Mouse (Mus musculus): ENCODE measurements around the gene Paqr7. TPM values are rescaled to one million over a fixed set of nuclear protein-coding genes. Genes with fewer than 3 reads are reported as not detected.
A peak's percentile ranks its signal among the peaks of the same experiment; 100 is the strongest.

The Paqr7 gene
- polyA plus RNA-seq, 1 experiment: 78.7 TPM

DNA sequence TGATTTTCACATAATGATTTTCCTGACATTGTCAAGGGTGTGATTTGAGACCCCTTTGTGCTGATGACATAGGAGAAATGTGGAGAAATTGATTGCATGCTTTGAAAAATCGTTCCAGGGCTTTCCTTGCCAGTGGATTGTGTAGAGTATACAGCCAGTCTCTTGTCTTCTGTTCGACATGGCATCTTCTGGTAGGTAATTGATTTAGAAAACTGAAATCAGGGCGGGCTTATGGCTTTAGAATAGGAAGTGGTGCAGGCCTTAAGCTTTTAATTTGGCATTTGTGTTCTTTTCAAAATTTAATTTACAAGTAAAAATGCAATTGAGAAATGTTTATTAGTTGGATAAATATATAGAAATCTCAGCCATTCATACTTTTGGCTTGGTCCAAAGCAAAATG lies 26.5 kb upstream of the Paqr7 start:
- peaks cover 16% of the 10 kb centered on the region for H3K4me1 ChIP-seq (ENCODE audit: control insufficient read depth, insufficient read depth, low read length)
- H3K4me3 ChIP-seq (ENCODE audit: insufficient read depth, low read length): peak overlapping the region; percentile 42

DNA sequence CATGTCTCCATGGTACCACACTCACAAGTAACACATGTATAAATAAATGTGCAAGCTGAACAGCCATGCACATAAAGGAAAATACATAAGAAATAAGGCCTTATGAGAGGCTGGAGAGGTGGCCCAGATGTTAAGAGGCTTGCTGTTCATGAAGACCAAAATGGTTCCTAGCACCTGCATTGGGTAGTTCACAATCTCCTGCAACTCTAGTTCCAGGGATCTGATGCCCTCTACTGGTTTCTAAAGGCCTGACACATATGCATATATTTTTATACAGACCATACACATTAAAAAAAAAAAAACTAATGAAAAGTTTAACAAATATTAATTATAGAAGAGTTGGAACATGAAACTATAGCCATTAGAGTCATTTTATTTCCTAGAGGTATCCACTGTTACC lies 25.0 kb upstream of the Paqr7 start:
- Histone ChIP-seq H3K4me3 (ENCODE audit: insufficient read depth, low read length) (no peak overlapping the region), H3K4me1 (ENCODE audit: control insufficient read depth, insufficient read depth, low read length) (peaks cover 11% of the 10 kb centered on the region), H3K27ac (ENCODE audit: insufficient read depth, low read length) (no peak overlapping the region)
- TF ChIP-seq CTCF (IDR thresholded peaks at IDR 0.05; ENCODE audit: extremely low read depth, insufficient read depth, low read length): 0 out of 2 replicates have a peak, but pooled peaks have one; percentile 4
- no peak for TF ChIP-seq POLR2A (IDR thresholded peaks at IDR 0.05; ENCODE audit: extremely low read depth, insufficient read depth, low read length)

More for the DNA sequence above, 26.5 kb upstream of the Paqr7 start:
- H3K27ac ChIP-seq (ENCODE audit: insufficient read depth, low read length): no peak overlapping the region
- no peak for TF ChIP-seq CTCF (IDR thresholded peaks at IDR 0.05; ENCODE audit: extremely low read depth, insufficient read depth, low read length)
- no peak for TF ChIP-seq POLR2A (IDR thresholded peaks at IDR 0.05; ENCODE audit: extremely low read depth, insufficient read depth, low read length)

DNA sequence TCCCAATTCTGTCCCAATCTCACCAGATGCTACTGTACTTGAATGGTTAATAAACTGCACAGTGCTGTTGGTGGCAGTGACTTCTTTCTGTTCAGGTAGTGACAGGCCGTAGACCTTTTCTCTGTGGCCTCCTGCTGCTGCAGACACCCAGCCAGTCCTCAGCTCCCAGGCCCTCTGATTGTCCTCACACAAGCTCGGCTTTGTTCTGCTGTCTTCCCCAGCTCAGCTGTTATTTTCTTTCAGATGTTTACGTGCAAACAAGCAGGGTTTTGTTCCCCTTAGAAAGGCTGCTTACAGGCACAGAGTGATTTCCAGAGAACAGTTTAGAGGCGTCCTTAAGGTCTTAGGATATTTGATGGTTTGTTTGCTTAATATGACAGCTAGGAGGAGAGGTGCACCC lies 22.7 kb upstream of the Paqr7 start:
- Histone ChIP-seq H3K4me1 (ENCODE audit: control insufficient read depth, insufficient read depth, low read length) (peaks cover 9% of the 10 kb centered on the region), H3K4me3 (ENCODE audit: insufficient read depth, low read length) (no peak overlapping the region), H3K27ac (ENCODE audit: insufficient read depth, low read length) (peak overlapping the region; percentile 81)
- TF ChIP-seq POLR2A (IDR thresholded peaks at IDR 0.05; ENCODE audit: extremely low read depth, insufficient read depth, low read length) (no peak), CTCF (IDR thresholded peaks at IDR 0.05; ENCODE audit: extremely low read depth, insufficient read depth, low read length) (no peak)

DNA sequence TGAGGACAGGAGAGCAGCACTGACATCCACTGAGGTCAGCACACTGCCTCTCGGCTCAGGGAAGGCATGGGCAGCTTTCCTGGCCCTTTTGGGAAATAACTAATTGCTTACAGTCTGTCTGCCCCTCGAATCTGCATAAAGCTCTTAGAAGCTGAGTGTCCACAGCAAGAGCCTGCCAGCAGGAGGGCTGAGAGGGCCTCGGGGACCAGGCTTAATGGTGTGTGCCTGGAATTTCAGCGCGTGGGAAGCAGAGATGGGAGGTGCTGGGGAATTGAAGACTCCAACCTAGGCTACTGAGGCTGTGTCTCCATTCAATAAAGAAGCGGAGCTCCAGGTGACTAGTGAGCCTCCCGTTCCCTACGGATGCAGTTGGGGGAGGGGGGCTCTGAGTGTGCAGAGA lies 22.3 kb upstream of the Paqr7 start:
- H3K27ac ChIP-seq (ENCODE audit: insufficient read depth, low read length): peak overlapping the region; percentile 81
- H3K4me1 ChIP-seq (ENCODE audit: control insufficient read depth, insufficient read depth, low read length): peaks cover 9% of the 10 kb centered on the region

DNA sequence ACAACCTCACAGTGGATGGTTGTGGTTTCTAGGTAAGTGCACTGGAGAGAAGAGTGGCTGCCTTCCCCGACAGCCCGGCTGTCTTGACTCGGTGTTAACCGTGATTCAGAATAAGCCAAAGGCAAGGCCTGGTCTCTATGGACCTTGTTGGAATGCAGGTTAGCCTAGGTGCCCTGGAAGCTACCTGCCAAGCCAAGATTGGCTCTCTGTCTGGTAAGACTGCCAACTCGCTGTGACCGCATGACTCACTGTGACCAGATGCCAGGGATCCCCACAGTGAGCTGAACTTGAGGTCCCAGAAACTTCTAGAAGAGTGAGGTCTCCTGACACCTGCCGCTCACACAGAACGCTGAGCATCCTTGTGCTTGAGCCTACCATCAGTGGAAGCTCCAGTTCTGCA lies 19.6 kb upstream of the Paqr7 start:
- Histone ChIP-seq H3K27ac (ENCODE audit: insufficient read depth, low read length) (peak overlapping the region; percentile 10; the same call in 1 of the 2 replicates), H3K4me3 (ENCODE audit: insufficient read depth, low read length) (no peak overlapping the region), H3K4me1 (ENCODE audit: control insufficient read depth, insufficient read depth, low read length) (peaks cover 9% of the 10 kb centered on the region)
- TF ChIP-seq CTCF (IDR thresholded peaks at IDR 0.05; ENCODE audit: extremely low read depth, insufficient read depth, low read length) (no peak), POLR2A (IDR thresholded peaks at IDR 0.05; ENCODE audit: extremely low read depth, insufficient read depth, low read length) (0 out of 2 replicates have a peak, but pooled peaks have one; percentile 9)

More for the DNA sequence above, 22.3 kb upstream of the Paqr7 start:
- H3K4me3 ChIP-seq (ENCODE audit: insufficient read depth, low read length): no peak overlapping the region
- TF ChIP-seq POLR2A (IDR thresholded peaks at IDR 0.05; ENCODE audit: extremely low read depth, insufficient read depth, low read length) (0 out of 2 replicates have a peak, but pooled peaks have one; percentile 17), CTCF (IDR thresholded peaks at IDR 0.05; ENCODE audit: extremely low read depth, insufficient read depth, low read length) (no peak)

DNA sequence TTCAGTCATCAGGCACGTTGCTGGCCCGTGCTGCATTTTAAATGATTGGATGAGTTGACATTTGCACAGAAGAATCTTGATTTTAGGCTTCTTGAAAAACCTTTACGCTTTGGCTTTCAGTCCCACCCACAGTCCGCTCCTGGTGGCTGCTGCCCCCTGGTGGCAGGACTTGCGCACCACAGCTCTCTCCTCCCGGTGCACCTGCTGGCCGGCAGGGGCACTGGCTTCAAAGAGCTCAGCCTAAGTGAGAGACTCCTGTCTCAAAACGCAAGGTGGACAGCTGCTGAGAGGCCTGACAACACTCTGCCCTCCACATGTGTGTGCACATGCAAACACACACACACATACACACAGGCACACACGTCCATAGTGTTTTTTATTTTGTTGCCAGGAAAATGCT lies 18.5 kb upstream of the Paqr7 start:
- Histone ChIP-seq H3K4me1 (ENCODE audit: control insufficient read depth, insufficient read depth, low read length) (peaks cover 9% of the 10 kb centered on the region), H3K27ac (ENCODE audit: insufficient read depth, low read length) (no peak overlapping the region), H3K4me3 (ENCODE audit: insufficient read depth, low read length) (no peak overlapping the region)
- TF ChIP-seq POLR2A (IDR thresholded peaks at IDR 0.05; ENCODE audit: extremely low read depth, insufficient read depth, low read length) (no peak), CTCF (IDR thresholded peaks at IDR 0.05; ENCODE audit: extremely low read depth, insufficient read depth, low read length) (peak; percentile 98)

DNA sequence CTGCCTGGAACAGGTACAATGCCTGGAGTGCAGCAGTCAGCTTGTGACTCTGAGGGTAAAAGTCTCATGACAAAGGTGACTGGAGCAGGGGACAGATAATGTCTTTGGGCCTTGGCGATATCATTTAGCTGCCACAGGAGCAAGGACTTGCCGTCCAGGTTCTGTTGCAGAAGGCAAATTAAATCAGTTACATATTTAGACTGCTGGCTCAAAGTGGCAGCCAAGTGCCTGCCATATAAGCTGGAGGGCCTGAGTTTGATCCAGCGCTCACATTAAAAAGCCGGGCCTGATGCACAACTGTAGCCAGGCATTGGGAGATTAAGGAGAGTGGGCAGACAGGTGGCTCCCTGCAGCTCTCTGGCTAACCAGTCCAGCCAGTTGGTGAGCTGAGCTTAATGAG lies 16.7 kb upstream of the Paqr7 start:
- Histone ChIP-seq H3K4me3 (ENCODE audit: insufficient read depth, low read length) (no peak overlapping the region), H3K27ac (ENCODE audit: insufficient read depth, low read length) (no peak overlapping the region), H3K4me1 (ENCODE audit: control insufficient read depth, insufficient read depth, low read length) (peaks cover 7% of the 10 kb centered on the region)
- TF ChIP-seq POLR2A (IDR thresholded peaks at IDR 0.05; ENCODE audit: extremely low read depth, insufficient read depth, low read length) (no peak), CTCF (IDR thresholded peaks at IDR 0.05; ENCODE audit: extremely low read depth, insufficient read depth, low read length) (no peak)

DNA sequence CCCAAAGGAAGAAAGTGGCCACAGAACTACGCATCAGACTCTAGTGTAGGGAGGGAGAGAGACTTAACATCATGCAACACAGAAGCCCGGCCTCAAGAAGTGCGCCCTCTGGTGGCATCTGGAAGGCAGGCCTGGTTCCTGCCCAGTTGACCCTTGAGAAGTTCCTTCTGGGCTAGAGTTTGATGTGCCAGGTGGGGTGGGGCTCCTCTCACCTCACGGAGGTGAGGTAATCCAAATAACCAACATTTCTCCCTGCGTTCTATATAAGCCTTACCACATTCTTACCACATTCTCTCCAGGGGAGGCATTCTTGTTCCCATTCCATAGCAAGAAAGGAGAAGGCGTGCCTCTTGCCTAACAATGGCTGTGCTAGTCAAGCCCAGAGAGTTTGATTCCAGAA lies 15.6 kb upstream of the Paqr7 start:
- TF ChIP-seq POLR2A (IDR thresholded peaks at IDR 0.05; ENCODE audit: extremely low read depth, insufficient read depth, low read length) (no peak), CTCF (IDR thresholded peaks at IDR 0.05; ENCODE audit: extremely low read depth, insufficient read depth, low read length) (peak; percentile 82)
- Histone ChIP-seq H3K4me1 (ENCODE audit: control insufficient read depth, insufficient read depth, low read length) (peaks cover 7% of the 10 kb centered on the region; the same call in 1 of the 2 replicates), H3K4me3 (ENCODE audit: insufficient read depth, low read length) (no peak overlapping the region), H3K27ac (ENCODE audit: insufficient read depth, low read length) (no peak overlapping the region)

DNA sequence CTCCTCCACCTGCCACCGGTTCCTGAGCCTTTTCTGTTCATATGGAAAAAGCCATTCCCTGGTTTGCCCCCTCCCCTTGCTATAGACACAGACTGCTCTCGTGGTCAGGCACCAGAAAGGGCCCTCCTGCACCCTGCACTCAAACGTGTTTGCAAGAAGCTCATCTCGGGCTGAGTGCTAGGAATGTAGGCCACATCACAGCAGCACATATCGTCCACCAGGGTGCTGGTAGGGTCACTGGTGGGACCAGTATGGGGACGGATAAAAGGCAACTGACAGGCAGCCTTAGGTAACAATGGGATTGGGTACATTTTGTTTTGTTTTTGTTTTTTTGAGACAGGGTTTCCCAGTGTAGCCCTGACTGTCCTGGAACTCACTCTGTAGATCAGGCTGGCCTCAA lies 15.2 kb upstream of the Paqr7 start:
- Histone ChIP-seq H3K4me3 (ENCODE audit: insufficient read depth, low read length) (no peak overlapping the region), H3K4me1 (ENCODE audit: control insufficient read depth, insufficient read depth, low read length) (peaks cover 7% of the 10 kb centered on the region; the same call in 1 of the 2 replicates), H3K27ac (ENCODE audit: insufficient read depth, low read length) (no peak overlapping the region)
- TF ChIP-seq POLR2A (IDR thresholded peaks at IDR 0.05; ENCODE audit: extremely low read depth, insufficient read depth, low read length) (no peak), CTCF (IDR thresholded peaks at IDR 0.05; ENCODE audit: extremely low read depth, insufficient read depth, low read length) (no peak)

DNA sequence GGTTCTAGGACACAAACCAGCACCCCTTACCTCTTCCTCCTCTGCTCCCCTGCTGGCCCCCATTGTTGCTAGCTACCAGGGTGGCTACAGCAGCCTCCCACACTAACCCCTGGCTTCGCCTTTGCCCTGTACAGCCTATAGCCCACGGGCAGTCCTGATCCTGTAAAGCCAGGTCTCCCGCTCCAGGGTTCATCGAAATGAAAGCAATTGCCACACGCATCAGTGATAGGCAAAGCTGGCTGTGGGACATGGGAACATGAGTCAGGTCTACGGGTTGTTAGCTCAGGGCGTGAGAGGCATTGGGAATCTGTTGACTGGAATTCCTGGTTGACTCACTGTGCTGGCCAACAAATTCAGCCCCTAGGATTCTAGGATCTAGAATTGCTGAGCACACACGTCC lies 14.1 kb upstream of the Paqr7 start:
- Histone ChIP-seq H3K4me1 (ENCODE audit: control insufficient read depth, insufficient read depth, low read length) (peaks cover 7% of the 10 kb centered on the region; the same call in 1 of the 2 replicates), H3K27ac (ENCODE audit: insufficient read depth, low read length) (no peak overlapping the region), H3K4me3 (ENCODE audit: insufficient read depth, low read length) (no peak overlapping the region)
- TF ChIP-seq POLR2A (IDR thresholded peaks at IDR 0.05; ENCODE audit: extremely low read depth, insufficient read depth, low read length) (no peak), CTCF (IDR thresholded peaks at IDR 0.05; ENCODE audit: extremely low read depth, insufficient read depth, low read length) (no peak)

All from cortical plate, adult 2 months (tissue).